Mouse (Mus musculus): ENCODE results near the gene Herc6. TPM values are rescaled to one million over a fixed set of nuclear protein-coding genes. Genes with fewer than 3 reads are reported as not detected.
A peak's percentile ranks its signal among the peaks of the same experiment; 100 is the strongest.
"Not testable (repeated sequence)": the region's sequence is repeated elsewhere in the genome, so short reads cannot be mapped to it uniquely, and the experiment has no call there.

Herc6 gene
- 1 to 10 TPM; 3.6 to 4.4 TPM for total RNA-seq (2021)

GRCm38 (mm10) chr6:57580881-57581548 lies at the start of gene Herc6:
Gene Herc6, plus strand, starts transcription at chr6:57581000.
- intact Hi-C loops (cut with DNase I) = no loop called here
- DNase-seq (ENCODE audit: extremely low spot score in 1 of 2, low spot score in 2 of 2) = peak; percentile 29 to 83

- intact Hi-C loops (cut with DNase I) = loop anchor here (10.0 kb wide), 1 partner anchor 174 kb away; the partner anchor contains the start of gene Lancl2
- DNase-seq (ENCODE audit: extremely low spot score in 1 of 2, low spot score in 2 of 2) = no peak
These were observed 49.8 kb upstream of the Herc6 start for GRCm38 (mm10) chr6:57531011-57531410.

GRCm38 (mm10) chr6:57531441-57531840 lies 49.4 kb upstream of the Herc6 start:
- no peak for DNase-seq (ENCODE audit: extremely low spot score in 1 of 2, low spot score in 2 of 2)
- intact Hi-C loops (cut with DNase I) = loop anchor here (10.0 kb wide), 1 partner anchor 173 kb away; the partner anchor contains the start of gene Lancl2

- intact Hi-C loops (cut with DNase I) = loop anchor here (10.0 kb wide), 1 partner anchor 173 kb away; the partner anchor contains the start of gene Lancl2
- DNase-seq (ENCODE audit: extremely low spot score in 1 of 2, low spot score in 2 of 2) = no peak
These were observed 48.8 kb upstream of the Herc6 start for GRCm38 (mm10) chr6:57532022-57532421.

- intact Hi-C loops (cut with DNase I) = loop anchor here (10.0 kb wide), 1 partner anchor 171 kb away; the partner anchor contains the start of gene Lancl2
- DNase-seq (ENCODE audit: extremely low spot score in 1 of 2, low spot score in 2 of 2) = no peak
These were observed 47.4 kb upstream of the Herc6 start for GRCm38 (mm10) chr6:57533410-57533809.

GRCm38 (mm10) chr6:57534231-57534610 lies 46.6 kb upstream of the Herc6 start:
- intact Hi-C loops (cut with DNase I) = loop anchor here (10.0 kb wide), 1 partner anchor 171 kb away; the partner anchor contains the start of gene Lancl2
- DNase-seq (ENCODE audit: extremely low spot score in 1 of 2, low spot score in 2 of 2) = peak; percentile 13 to 54

- intact Hi-C loops (cut with DNase I) = loop anchor here (10.0 kb wide), 1 partner anchor 170 kb away; the partner anchor contains the start of gene Lancl2
- peak; percentile 22 to 48 for DNase-seq (ENCODE audit: extremely low spot score in 1 of 2, low spot score in 2 of 2)
These were observed 46.1 kb upstream of the Herc6 start for GRCm38 (mm10) chr6:57534611-57535286.

- DNase-seq (ENCODE audit: extremely low spot score in 1 of 2, low spot score in 2 of 2) = peak; percentile 98 to 99
- intact Hi-C loops (cut with DNase I) = loop anchor here (10.0 kb wide), 1 partner anchor 169 kb away; the partner anchor contains the start of gene Lancl2
These were observed 45.3 kb upstream of the Herc6 start, which contains the start of gene Ppm1k for GRCm38 (mm10) chr6:57535386-57535936. Gene Ppm1k, minus strand, starts transcription at chr6:57535468.

GRCm38 (mm10) chr6:57535971-57536669 lies 44.7 kb upstream of the Herc6 start:
- intact Hi-C loops (cut with DNase I) = loop anchor here (10.0 kb wide), 1 partner anchor 169 kb away; the partner anchor contains the start of gene Lancl2
- DNase-seq (ENCODE audit: extremely low spot score in 1 of 2, low spot score in 2 of 2) = no peak

- intact Hi-C loops (cut with DNase I) = loop anchor here (10.0 kb wide), 1 partner anchor 167 kb away; the partner anchor contains the start of gene Lancl2
- DNase-seq (ENCODE audit: extremely low spot score in 1 of 2, low spot score in 2 of 2) = no peak
These were observed 42.9 kb upstream of the Herc6 start for GRCm38 (mm10) chr6:57537887-57538286.

- no peak for DNase-seq (ENCODE audit: extremely low spot score in 1 of 2, low spot score in 2 of 2)
- intact Hi-C loops (cut with DNase I) = no loop called here
These were observed 39.8 kb upstream of the Herc6 start for GRCm38 (mm10) chr6:57540950-57541498.

- DNase-seq (ENCODE audit: extremely low spot score in 1 of 2, low spot score in 2 of 2) = no peak
- intact Hi-C loops (cut with DNase I) = no loop called here
These were observed 39.0 kb upstream of the Herc6 start for GRCm38 (mm10) chr6:57541737-57542335.

- intact Hi-C loops (cut with DNase I); DNase-seq (ENCODE audit: extremely low spot score in 1 of 2, low spot score in 2 of 2): not testable (repeated sequence)
These were observed 37.2 kb upstream of the Herc6 start for GRCm38 (mm10) chr6:57543591-57543990.

- intact Hi-C loops (cut with DNase I) = no loop called here
- DNase-seq (ENCODE audit: extremely low spot score in 1 of 2, low spot score in 2 of 2) = no peak
These were observed 35.9 kb upstream of the Herc6 start for GRCm38 (mm10) chr6:57544866-57545265.

- intact Hi-C loops (cut with DNase I) = no loop called here
- no peak for DNase-seq (ENCODE audit: extremely low spot score in 1 of 2, low spot score in 2 of 2)
These were observed 29.5 kb upstream of the Herc6 start for GRCm38 (mm10) chr6:57551211-57551796.

- intact Hi-C loops (cut with DNase I) = no loop called here
- DNase-seq (ENCODE audit: extremely low spot score in 1 of 2, low spot score in 2 of 2) = no peak
These were observed 22.9 kb upstream of the Herc6 start for GRCm38 (mm10) chr6:57557796-57558317.

GRCm38 (mm10) chr6:57563454-57563853 lies 17.3 kb upstream of the Herc6 start:
- intact Hi-C loops (cut with DNase I) = loop anchor here (10.0 kb wide), 1 partner anchor 639 kb away; the partner anchor contains the start of genes Nt5c3 and Vmn1r4
- no peak for DNase-seq (ENCODE audit: extremely low spot score in 1 of 2, low spot score in 2 of 2)
